Mouse (Mus musculus): ENCODE data around the gene Trim28. TPM values are rescaled to one million over a fixed set of nuclear protein-coding genes. Genes with fewer than 3 reads are reported as not detected.
"Not testable (repeated sequence)": the region's sequence is repeated elsewhere in the genome, so short reads cannot be mapped to it uniquely, and the experiment has no call there.

Gene Trim28
- total RNA-seq, 4 experiments from 2014 or later = 223 to 300 (median 260) TPM

DNA sequence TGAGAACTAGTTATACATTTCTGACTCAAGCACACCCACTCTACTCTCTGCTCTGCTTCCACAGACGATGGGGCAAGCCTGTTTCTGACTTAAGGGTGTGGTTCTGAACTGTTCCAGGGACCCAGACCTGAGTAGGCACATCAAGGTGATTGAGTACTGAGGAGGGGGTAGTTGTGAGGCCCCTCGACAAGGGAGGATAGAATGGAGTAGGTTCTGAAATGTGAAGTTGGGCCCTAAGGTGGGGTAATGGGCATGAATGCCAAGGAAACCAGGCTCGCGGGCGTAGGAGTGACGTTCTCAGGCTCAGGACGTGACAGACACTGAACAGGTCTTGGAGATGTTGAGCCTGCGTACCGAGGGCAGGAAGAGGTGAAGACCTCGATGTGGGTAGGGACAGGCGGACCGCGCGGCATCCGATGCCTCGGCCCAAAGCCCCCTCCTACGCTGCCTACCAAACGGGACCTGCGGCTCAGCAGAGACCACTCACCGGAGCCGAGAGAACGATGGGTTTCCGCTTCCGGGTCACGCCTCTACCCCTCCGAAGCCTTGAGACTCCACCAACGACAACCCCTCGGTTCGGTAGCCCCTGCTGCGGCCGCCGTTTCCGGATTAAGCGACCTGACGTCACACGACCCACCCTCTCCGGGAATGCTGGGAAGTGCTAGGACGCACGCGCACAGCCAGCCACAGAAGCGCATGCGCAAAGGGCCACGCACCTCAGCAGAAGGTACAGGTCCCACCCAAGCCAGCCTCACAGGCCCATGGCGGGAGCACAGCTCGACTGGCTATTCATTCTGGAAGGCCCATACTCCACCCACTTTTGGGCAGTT, 35.4 kb downstream of the Trim28 start, which contains the start of gene Chmp2a:
Chmp2a (minus strand) TSS at position 660 of the 830 bp plus-strand sequence.
- peak; percentile 98 for DNase-seq

DNA sequence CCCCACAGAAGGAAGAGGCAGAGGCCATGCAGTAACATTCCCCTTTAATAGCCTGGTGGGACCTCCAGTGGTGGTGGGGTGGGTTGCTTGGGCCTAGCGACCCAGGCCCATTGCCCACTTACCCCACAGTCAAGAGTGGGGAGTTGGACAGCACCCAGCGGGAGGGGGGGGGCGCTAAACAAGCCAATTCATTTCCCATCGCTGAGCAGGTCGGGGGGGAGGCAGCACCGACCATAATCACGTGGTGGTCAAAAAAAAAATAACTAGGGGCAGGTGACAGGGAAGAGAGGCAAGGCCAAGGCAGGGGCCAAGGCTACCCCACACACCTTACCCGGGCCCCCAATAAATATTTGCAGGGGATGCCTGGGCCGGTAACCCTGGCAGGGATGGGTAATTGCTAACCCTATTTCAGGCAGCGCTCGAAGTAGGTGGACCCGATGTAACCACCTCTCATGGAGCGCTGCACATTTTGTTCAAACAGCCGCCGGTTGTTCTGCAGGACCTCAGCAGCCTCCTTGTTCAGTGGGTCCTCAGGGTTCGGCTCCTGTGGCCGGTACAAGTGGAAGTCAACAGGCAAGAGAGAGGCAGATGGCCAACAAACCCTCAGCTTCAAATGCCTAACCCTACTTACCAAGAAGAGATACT, 36.4 kb downstream of the Trim28 start:
- peak; percentile 36 for DNase-seq

DNA sequence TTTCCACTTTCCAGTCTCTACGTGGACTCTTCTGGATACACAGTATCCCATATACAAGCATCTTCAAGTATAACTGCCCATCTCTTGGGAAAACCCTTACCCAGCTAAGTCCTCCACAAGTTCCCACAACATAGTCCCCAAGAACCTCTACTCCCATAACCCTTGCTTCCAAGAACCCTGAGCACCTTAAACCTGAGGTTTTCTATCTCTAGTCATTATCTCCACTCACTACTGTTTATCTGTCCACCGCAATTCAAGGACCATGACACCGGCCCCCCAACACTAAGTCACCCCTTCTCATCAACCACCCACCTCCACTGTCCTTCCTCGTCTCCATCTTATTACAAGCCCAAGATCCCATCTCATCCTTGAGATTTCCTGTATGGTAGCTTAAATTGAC, 37.9 kb downstream of the Trim28 start:
- DNase-seq = peak; percentile 7

DNA sequence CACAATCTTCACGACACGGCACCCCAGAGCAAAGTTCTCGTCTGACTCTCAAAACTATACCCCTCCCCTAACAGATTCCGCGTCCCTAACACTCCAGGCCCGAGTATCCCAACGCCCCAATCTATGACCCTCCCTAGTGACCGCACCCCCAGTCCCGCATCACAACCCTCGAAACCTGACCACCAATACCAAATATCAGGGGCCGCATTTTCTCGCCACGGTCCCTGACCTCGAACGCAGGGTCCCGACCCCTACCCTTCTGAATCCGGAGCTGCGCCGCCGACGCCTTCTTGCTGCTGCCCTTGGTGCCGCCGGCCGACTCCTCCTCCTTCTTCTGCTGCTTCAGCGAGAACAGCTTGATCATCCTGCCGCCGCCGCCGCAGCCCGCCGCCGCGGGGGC, 38.5 kb downstream of the Trim28 start:
- peak; percentile 55 for DNase-seq

DNA sequence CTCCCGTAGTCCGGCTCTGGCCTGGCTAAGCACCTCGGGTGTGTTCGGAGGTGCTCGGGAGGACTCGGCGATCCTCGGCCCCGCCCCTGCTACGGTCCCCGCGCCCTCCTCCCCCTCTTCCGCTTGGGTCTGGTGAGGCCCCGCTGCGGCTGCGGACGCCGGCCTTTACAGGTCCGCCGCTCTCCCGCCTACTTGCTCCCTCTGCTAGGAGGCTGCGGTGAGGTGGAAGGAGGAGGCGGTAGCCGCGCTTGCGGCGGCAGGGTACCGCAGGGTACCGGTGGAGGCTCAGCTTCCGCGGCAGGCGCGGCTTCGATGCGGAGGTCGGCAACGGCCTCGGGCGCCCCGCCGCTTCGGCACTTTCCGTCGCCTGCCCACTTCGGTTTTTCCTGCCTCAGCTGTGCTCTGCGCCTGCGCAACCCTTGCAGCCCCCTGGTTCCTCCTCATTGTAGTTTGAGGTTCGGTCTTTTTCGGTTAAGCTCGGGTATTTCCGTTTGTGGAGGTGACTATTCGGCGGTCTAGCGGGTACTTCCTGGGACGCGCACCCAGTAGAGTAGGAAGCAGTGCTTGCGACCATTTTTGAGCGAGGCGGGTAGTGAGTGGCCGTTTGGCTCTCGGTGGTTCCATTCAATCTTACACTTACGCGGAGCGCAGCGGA, 39.1 kb downstream of the Trim28 start, which contains the start of gene Ube2m:
Ube2m (minus strand) TSS at position 375 of the 655 bp plus-strand sequence.
- DNase-seq = peak; percentile 96

DNA sequence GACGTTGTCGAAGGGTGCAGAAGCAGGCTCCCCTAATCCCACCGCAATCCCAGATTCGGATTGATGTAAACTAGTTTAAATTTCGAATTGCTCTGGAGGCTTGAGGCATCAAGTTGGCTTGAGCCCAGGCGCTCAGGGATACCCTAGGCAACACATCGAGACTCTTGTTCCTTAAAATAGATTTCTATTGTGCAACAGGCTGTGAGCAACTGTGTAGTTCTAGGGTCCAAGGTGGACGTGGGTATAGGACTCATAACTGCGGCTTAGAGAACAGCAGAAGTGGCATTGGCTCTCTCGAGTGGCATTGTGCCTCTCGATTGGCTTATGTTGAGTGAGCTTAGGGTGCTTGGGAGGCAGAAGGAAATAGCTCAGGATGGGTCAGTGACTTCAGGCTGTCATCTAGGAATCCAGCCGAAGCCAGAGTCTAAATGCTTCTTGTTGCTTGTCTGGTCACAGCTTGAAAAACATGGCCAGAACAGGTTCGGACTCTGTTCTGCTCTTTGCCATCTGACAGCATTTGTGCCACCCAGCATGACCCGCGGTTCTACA, 39.8 kb downstream of the Trim28 start:
- no peak for DNase-seq

DNA sequence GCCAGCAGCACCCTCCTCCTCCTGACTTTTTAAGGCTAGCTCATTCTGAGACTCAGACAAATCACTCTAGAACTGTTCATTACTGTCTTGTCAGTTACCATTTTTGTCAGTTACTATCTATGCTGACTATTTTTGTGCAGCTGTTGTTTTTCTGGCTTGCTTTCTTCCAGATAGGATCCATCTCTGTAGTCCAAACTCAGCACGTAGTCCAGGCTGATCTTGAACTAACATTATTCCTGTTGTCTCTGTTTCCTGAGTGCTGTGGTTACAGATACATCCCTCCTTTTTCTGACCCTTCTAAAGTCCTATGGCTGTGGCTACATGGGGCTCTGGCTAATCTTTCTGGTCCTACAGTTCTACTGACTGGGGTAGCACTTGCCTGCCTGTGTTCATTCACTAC, 40.3 kb downstream of the Trim28 start:
- no peak for DNase-seq

DNA sequence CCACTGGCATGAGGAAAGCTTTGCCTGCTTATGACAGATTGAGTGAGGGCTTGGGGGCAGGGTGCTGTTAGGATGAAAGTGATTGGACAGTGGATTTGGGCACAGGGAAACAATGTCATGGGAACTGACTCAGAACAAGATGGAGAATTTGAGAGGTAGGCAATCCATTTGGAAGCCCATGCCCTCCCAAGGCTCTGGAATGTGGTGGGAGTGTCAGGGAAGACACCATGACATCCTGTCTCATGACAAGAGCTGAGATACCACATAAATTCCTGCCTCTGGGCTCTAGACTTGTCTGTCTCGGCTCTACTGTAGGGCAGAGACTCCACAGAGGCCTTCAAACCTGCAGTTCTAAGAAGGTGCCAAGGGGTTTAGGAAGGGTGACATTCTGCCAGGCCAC, 42.3 kb downstream of the Trim28 start:
- no peak for DNase-seq

DNA sequence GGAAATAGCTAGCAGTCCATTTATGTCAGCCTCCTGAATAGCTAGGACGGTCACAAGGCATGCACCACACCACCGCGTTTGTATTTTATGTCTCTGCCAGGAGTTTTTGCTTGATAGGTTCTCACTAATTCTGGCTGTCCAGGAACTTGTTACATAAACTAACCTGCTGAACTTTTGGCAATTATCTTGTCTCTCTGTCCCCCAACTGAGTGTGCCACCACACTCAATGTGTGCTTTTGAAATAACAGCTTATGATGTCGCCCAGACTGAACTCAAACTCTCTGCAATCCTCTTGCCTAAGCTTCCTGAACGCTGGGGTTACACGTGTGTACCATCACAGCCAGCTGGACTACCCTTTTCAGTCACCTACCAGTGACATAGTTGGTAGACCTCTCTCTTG, 43.6 kb downstream of the Trim28 start:
- no peak for DNase-seq

DNA sequence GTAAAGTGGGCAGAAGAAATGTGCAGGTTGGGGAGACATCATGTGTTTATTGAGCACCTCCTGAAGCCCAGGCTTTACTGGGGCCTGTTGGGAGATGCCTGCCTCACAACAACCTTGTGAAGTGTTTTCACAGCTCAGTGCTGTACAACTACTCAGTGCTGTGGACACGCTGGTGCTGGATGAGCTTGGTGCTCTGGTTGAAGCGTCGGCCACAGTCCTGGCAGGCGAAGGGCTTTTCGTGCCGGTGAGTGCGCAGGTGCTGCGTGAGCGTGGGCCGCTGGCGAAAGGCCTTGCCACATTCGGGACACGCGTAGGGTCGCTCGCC, 44.2 kb downstream of the Trim28 start:
- DNase-seq = no peak

DNA sequence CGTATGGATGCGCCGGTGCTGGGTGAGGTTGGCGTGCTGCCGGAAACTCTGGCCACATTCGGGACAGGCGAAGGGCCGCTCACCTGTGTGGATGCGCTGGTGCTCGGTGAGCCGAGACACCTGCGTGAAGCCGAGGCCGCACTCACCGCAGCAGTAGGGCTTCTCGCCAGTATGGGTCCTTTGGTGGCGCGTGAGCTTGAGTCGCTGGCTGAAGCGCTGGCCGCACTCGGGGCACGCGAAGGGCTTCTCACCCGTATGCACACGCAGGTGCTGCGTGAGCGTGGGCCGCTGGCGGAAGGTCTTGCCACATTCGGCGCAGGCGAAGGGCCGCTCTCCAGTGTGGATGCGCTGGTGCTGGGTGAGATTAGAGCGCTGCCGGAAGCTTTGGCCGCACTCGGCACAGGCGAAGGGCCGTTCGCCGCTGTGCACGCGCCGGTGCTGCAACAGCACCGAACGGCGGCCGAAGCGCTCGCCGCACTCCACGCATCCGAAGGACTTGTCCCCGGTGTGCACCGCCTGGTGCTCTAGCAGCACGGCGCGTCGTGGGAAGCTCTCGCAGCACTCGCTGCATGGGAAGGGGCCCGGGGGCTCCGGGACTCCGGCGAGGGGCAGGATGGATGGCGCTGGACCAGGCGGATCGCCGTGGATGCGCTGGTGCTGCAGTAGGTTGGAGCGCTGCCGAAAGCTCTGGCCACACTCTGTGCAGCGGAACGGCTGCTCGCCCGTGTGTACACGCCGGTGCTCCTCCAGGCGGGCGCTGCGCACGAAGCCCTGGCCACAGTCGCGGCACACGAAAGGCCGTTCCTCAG, 44.7 kb downstream of the Trim28 start:
- peak; percentile 28 for DNase-seq

DNA sequence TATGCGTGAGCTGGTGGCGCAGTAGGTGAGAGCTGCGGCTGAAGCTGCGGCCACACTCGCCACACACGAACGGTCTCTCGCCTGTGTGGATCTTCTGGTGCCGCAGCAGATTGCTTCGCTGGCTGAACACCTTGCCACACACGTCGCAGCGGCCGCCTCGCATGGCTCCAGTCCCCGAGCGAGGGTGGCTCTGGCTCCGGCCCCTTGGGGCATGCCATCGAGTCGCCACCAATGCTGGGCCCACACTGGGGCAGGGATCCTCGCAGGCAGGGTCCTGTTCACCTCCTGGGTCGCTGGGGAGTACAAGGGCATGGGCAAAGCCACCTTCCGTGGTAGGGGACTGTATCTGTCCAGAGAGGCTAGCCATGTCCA, 45.3 kb downstream of the Trim28 start:
- DNase-seq = no peak

DNA sequence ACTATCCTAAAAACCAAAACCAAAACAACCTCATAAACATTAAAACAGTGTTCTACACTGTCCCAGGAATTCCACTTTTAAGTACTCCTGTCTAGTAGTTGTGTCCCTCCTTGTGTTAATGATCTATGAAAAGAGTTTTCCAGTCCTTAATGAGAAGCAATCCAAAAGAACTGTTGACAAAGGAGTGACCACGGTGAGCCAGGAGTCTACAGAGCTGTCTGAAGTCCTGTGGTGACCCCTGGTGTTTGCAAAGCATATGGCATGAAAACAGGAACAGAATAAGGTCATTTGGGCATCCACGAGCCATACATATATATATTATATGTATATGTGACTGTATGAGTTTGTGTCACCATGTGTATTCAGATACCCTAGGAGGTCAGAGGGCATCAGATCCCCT, 47.2 kb downstream of the Trim28 start:
- peak; percentile 44 for DNase-seq

DNA sequence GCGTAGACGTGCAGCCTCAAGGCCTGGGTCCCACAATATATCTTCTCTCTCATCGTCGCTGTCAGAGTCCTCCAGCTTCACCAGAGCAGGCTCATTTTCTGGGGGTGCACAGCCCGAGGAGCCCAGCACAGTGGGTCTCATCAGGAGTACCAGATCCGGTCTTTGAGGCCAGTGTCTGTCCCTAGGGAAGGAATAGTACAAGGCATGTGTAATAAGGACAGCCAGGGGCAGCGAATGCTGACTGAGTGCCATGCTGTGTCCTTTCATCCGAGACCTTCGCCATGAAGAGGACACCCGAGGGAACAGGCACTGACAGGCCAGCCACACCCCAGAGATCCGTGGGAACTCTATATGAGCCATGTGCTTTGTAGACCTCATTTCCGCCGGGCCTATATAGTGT, 54.1 kb downstream of the Trim28 start:
- DNase-seq = peak; percentile 10

DNA sequence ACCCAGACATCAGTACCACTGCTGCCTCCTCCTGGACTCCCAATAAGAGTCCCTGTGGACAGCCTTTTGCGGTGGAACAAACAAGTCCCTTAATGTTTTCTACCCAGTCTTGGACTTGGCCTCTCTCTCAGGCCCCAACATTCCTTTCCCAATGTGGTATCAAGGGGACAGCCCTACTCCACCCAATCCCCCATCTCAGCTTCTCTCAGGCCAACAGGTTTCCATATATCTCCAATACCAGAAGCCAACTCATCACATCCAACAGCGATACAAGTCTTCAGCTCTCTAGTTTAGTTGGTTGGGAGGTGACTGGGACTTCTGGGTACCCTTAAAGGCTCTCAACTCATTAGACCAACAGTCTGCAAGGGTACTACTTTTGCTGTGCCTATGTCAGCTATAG, 54.6 kb downstream of the Trim28 start:
- DNase-seq = no peak

DNA sequence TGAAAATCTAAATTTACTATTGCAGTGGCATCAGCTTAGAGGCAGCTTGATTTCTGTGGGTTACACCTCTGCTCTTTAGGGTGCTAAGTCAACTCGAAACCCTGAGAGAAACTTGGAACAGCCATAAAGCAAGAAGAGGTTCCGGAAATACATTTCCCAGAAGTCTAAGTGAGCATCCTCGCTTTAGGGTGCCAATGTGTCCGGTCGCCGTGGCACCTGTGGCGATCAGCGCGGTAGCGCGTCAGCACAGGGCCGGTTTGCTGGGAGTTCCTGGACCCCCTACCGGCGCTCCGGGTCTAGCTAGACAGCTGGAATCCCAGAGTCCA, 55.0 kb downstream of the Trim28 start:
- DNase-seq = no peak

DNA sequence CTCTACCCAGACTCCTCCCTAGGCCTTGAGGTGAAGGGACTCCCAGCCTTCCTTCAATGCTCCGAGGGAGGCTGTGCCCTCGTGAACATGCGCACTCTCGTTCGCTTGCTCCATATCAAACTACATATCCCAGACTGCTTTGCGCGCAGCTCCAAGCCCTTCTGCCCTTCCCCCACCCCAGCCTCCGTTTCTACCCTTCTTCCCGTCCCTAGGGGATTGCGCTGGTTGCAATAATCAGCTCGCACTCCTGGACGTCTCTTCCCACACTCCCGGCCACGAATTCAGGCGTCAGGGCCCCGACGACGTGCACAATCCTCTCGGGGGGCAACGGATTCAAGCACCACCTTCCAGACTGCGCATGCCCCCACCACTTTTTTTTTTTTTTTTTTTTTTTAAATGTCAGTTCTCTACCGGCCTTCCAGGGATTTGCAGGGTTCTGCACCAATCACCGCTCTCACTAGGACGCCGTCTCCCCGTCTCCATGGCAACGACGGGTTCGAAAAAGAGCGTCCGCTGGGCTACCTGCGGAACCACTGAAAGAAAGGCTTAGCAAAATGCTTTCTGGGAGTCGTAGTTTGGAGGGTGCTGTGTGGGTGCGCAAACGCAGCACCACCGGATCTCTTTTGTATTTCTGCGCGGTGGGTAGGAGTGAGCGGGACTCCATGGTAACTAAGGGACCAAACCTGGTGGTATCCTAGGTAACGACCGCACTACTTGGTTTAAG, 55.5 kb downstream of the Trim28 start, which contains the start of gene Mzf1:
Mzf1 (minus strand) TSS at position 478 of the 724 bp plus-strand sequence.
- DNase-seq = peak; percentile 93

DNA sequence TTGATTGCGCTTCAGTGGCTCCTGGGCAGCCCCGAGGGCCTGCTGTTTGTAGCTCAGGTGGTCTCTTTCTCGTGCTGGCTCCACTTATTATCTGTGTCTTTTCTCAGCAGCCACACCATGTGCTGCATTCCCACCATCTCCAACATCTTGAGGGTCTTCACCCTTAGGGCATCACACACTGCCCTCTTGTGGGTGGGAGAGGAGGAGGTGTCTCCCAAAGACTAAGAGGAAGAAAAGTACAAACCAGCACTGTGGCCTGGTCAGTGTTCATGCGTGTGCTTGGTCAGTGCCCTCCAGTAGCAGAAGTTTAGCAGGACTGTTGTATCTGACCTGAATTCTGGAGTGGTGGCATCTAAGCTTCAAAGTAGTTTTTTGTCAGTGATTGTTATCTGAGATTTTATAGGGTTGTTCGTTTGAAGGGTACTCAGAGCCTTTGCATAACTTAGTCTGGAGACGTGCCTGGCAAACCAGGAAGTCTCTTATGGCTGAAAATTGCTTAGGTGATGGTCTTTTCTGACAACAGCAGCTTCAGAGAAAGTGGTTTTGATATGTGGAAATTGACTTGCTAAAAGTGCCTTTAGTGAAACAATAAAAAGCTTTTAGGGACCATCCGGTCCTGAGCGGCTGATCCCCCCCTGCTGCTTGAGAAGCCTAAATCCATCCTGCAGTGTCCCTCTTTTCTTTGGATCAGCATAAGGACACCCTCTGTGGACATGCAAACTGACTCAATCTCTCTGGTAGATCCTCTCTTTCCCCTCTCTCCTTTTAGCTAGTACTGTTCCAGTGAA, 58.2 kb downstream of the Trim28 start:
- DNase-seq = no peak

DNA sequence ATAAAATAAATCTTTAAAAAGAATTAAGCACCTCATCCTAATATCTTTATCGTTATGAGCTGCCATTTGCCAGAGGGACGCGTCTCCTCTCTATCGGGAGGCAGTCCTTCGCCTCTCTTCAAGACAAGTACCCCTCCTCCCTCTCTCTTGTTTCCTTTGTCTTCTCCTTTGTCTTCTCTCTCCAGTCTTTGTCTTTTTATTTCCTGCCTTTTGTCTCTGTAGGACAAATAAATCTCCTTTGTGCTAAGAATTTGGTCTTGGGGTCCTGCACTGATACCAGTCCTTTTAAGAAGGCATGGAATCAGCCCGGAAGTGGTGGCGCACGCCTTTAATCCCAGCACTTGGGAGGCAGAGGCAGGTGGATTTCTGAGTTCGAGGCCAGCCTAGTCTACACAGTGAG, 60.6 kb downstream of the Trim28 start:
- no peak for DNase-seq

DNA sequence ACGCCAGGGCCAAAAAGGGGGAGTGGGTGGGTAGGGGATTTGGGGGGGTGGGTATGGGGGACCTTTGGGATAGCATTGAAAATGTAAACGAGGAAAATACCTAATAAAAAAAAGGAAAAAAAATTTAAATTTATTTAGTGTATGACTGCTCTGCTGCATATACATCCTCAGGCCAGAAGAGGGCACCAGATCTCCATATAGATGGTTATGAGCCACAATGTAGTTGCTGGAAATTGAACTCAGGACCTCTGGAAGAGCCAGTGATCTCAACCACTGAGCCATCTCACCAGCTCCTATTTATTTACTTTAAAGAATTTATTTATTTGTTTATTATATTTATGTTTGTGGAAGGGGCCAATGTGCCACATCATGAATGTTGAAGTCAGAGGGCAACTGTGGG, 64.5 kb downstream of the Trim28 start:
- not testable (repeated sequence) for DNase-seq

DNA sequence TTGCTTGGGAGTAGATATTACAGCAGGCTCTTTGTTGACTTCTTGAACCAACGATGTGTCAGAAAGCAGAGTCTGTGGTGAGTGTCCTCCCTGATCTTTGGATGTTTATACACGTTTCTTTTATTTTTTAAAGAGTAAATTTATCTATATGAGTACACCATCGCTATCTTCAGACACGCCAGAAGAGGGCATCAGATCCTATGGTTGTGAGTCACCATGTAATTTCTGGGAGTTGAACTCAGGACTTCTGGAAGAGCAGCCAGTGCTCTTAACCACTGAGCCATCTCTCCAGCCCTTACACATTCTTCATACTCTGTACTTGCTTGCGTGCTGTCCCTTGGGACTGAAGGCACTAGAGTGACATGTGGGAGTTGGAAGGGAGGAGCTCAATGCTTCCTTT, 73.4 kb downstream of the Trim28 start:
- DNase-seq = no peak

All from adrenal gland, adult 8-10 months (tissue).